Mouse (Mus musculus) MEL (cell line): ENCODE measurements around the gene Ntrk3. TPM values are rescaled to one million over a fixed set of nuclear protein-coding genes. Genes with fewer than 3 reads are reported as not detected.

Source experiments
- DNase-seq: peaks from one replicate; pipeline ENCODE4 v3.0.0; 2011; ENCODE audit warnings: low read depth, low spot score
- H3K27ac ChIP-seq: 2 replicates; pipeline ENCODE4 v1.5.1; 2012; ENCODE audit warnings: low read depth, mild to moderate bottlenecking, control low read depth, low read length, moderate library complexity; ENCODE audit not compliant: control insufficient read depth
- H3K27me3 ChIP-seq, 2 experiments: fragments of 150-350 bp in 1 of 2; sonication (generic) in 1 of 2; 2 replicates each; pipeline ENCODE4 v1.6.1; 2012; ENCODE audit warnings: low read length in 2 of 2, mild to moderate bottlenecking in 2 of 2, improper control_type of control experiment in 1 of 2, moderate library complexity in 1 of 2; ENCODE audit not compliant: insufficient read depth in 2 of 2, control insufficient read depth in 1 of 2
- H3K36me3 ChIP-seq, 2 experiments: 2 replicates each; pipeline ENCODE4 v1.6.1; 2012 to 2014; ENCODE audit warnings: low read length in 2 of 2, improper control_type of control experiment in 1 of 2, inconsistent platforms in 1 of 2, mild to moderate bottlenecking in 1 of 2; ENCODE audit not compliant: insufficient read depth in 2 of 2, control insufficient read depth in 1 of 2
- H3K4me1 ChIP-seq, 2 experiments: fragments of 150-350 bp in 1 of 2; sonication (generic) in 1 of 2; 2 replicates each; pipeline ENCODE4 v1.6.1; 2012; ENCODE audit warnings: low read length in 2 of 2, improper control_type of control experiment in 1 of 2, mild to moderate bottlenecking in 1 of 2; ENCODE audit not compliant: insufficient read depth in 2 of 2, control insufficient read depth in 1 of 2
- H3K4me3 ChIP-seq, 2 experiments: fragments of 150-350 bp in 1 of 2; sonication (generic) in 1 of 2; 2 replicates each; pipeline ENCODE4 v1.5.1; 2012; ENCODE audit warnings: low read depth in 2 of 2, low read length in 2 of 2, mild to moderate bottlenecking in 2 of 2, moderate library complexity in 2 of 2, control low read depth in 1 of 2, improper control_type of control experiment in 1 of 2; ENCODE audit not compliant: control insufficient read depth in 1 of 2, insufficient read depth in 1 of 2
- H3K79me2 ChIP-seq: 2 replicates; pipeline ENCODE4 v1.6.1; 2012; ENCODE audit warnings: mild to moderate bottlenecking, low read length, moderate library complexity; ENCODE audit not compliant: control insufficient read depth, poor library complexity, insufficient read depth
- H3K9ac ChIP-seq: 2 replicates; pipeline ENCODE4 v1.6.1; 2012; ENCODE audit warnings: low read depth, mild to moderate bottlenecking, control low read depth, low read length, moderate library complexity; ENCODE audit not compliant: control insufficient read depth, poor library complexity, severe bottlenecking
- H3K9me3 ChIP-seq: fragments of 150-350 bp; sonication (generic); replicated peaks from 2 replicates; pipeline ENCODE4 v1.6.1; 2012; ENCODE audit warnings: mild to moderate bottlenecking, low read length, improper control_type of control experiment, moderate library complexity; ENCODE audit not compliant: insufficient read depth
- CTCF ChIP-seq, 3 experiments: IDR thresholded peaks in 2 of 3; conservative IDR thresholded peaks in 1 of 3; 2 replicates each; pipeline ENCODE4 v1.5.1; 2011 to 2012; ENCODE audit warnings: low read length in 3 of 3, low read depth in 2 of 3, mild to moderate bottlenecking in 2 of 3, improper control_type of control experiment in 1 of 3, inconsistent platforms in 1 of 3, mixed read lengths in 1 of 3, moderate library complexity in 1 of 3; ENCODE audit not compliant: control insufficient read depth in 1 of 3, insufficient read depth in 1 of 3, poor library complexity in 1 of 3, severe bottlenecking in 1 of 3
- E2F4 ChIP-seq: IDR thresholded peaks from 2 replicates; pipeline ENCODE4 v1.6.1; 2011; ENCODE audit warnings: low read depth, low read length, improper control_type of control experiment, borderline replicate concordance
- ELF1 ChIP-seq: IDR thresholded peaks from 2 replicates; pipeline ENCODE4 v1.6.1; 2014; ENCODE audit warnings: low read depth, mild to moderate bottlenecking, inconsistent platforms, low read length, improper control_type of control experiment, moderate library complexity
- GATA1 ChIP-seq: IDR thresholded peaks from 2 replicates; pipeline ENCODE4 v1.6.1; 2011; ENCODE audit warnings: low read depth, low read length, improper control_type of control experiment
- JUND ChIP-seq: IDR thresholded peaks from 2 replicates; pipeline ENCODE4 v1.6.1; 2011; ENCODE audit warnings: low read depth, mild to moderate bottlenecking, improper control_type of control experiment, low read length
- KAT2A ChIP-seq: conservative IDR thresholded peaks from 2 replicates; pipeline ENCODE4 v1.6.1; 2012; ENCODE audit warnings: low read depth, low read length, improper control_type of control experiment, inconsistent platforms
- NRF1 ChIP-seq: IDR thresholded peaks from 2 replicates; pipeline ENCODE4 v1.6.1; 2014; ENCODE audit warnings: low read depth, mild to moderate bottlenecking, inconsistent platforms, low read length, improper control_type of control experiment, moderate library complexity; ENCODE audit not compliant: poor library complexity, insufficient read depth, severe bottlenecking
- POLR2AphosphoS2 ChIP-seq: IDR thresholded peaks from 2 replicates; pipeline ENCODE4 v1.6.1; 2011; ENCODE audit warnings: low read length, improper control_type of control experiment
- SMC3 ChIP-seq: IDR thresholded peaks from 2 replicates; pipeline ENCODE4 v1.6.1; 2011; ENCODE audit warnings: low read depth, low read length, improper control_type of control experiment
- UBTF ChIP-seq: IDR thresholded peaks from 2 replicates; pipeline ENCODE4 v1.6.1; 2012; ENCODE audit warnings: low read depth, mild to moderate bottlenecking, inconsistent platforms, low read length, improper control_type of control experiment, moderate library complexity, borderline replicate concordance; ENCODE audit not compliant: insufficient read depth
- ZC3H11A ChIP-seq: IDR thresholded peaks from 2 replicates; pipeline ENCODE4 v1.6.1; 2012; ENCODE audit warnings: low read depth, mild to moderate bottlenecking, inconsistent platforms, low read length, improper control_type of control experiment
- ZKSCAN1 ChIP-seq: IDR thresholded peaks from 2 replicates; pipeline ENCODE4 v1.6.1; 2012; ENCODE audit warnings: low read depth, mild to moderate bottlenecking, inconsistent platforms, low read length, improper control_type of control experiment, moderate library complexity
- ZMIZ1 ChIP-seq: IDR thresholded peaks from 2 replicates; pipeline ENCODE4 v1.6.1; 2012; ENCODE audit warnings: low read depth, mild to moderate bottlenecking, inconsistent platforms, low read length, improper control_type of control experiment, moderate library complexity
- polyA plus RNA-seq, 2 experiments: library from polyadenylated mRNA; stranded (reverse) in 1 of 2; unstranded in 1 of 2; fragments of >175 nt in 1 of 2; fragments of >200 nt in 1 of 2; gene quantifications; 2 replicates each; pipeline versions ENCODE4 v1.2.1 to v1.2.4; 2012; ENCODE audit warnings: low replicate concordance in 2 of 2, low read depth in 1 of 2; ENCODE audit not compliant: insufficient read length in 2 of 2, insufficient read depth in 1 of 2, missing spikeins in 1 of 2
- total RNA-seq: library from RNA; depleted of rRNA; stranded (reverse); fragments of 300-350 nt; gene quantifications from 2 replicates; pipeline ENCODE4 v1.2.3, GENCODE M21; 2012

Ntrk3 gene
- total and polyA plus RNA-seq, 3 experiments = 0.04 TPM; not detected in 2

DNA sequence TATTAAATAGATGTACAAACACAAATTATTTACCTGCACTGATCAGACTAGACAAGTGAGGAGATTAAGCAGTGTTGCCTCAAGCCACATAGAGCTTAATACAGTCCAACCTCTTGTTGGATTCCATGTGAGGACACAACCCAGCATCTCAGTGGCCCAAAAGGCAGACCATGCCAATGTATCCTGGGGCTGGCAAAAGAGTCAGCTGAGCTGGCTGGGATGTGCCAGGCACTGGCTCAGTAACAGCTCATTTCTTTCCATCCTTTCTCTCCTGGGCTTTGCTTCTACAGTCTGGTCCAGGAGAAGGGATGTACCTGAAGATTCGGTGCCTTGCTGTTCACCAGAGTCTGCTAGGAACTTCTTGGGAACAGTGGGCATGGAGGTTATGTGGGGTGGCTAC lies 266.5 kb downstream of the Ntrk3 start:
- H3K79me2 ChIP-seq = no peaks in the 10 kb centered on the region
- no peaks in the 10 kb centered on the region for H3K4me1 ChIP-seq
- H3K4me3 ChIP-seq = no peak overlapping the region
- no peak overlapping the region for H3K27ac ChIP-seq
- H3K36me3 ChIP-seq = no peaks in the 10 kb centered on the region
- no peaks in the 10 kb centered on the region for H3K27me3 ChIP-seq
- H3K9me3 ChIP-seq = no peaks in the 10 kb centered on the region
- TF ChIP-seq E2F4 (no peak), JUND (no peak), ZKSCAN1 (no peak), KAT2A (no peak), ELF1 (no peak), ZC3H11A (no peak)
- no peak for DNase-seq
- H3K9ac ChIP-seq = no peak overlapping the region

GRCm38 (mm10) chr7:78462605-78463004 lies 275.2 kb downstream of the Ntrk3 start:
- Histone ChIP-seq H3K9ac (no peak overlapping the region), H3K27me3 (no peaks in the 10 kb centered on the region), H3K36me3 (no peaks in the 10 kb centered on the region)

GRCm38 (mm10) chr7:78459021-78459420 lies 278.8 kb downstream of the Ntrk3 start:
- no peak overlapping the region for H3K4me3 ChIP-seq
- TF ChIP-seq SMC3 (no peak), NRF1 (no peak), ZMIZ1 (no peak), UBTF (no peak), ZC3H11A (no peak)
- no peaks in the 10 kb centered on the region for H3K27me3 ChIP-seq
- no peak overlapping the region for H3K27ac ChIP-seq
- H3K9ac ChIP-seq = no peak overlapping the region
- no peak for DNase-seq
- no peaks in the 10 kb centered on the region for H3K4me1 ChIP-seq
- no peaks in the 10 kb centered on the region for H3K79me2 ChIP-seq
- no peaks in the 10 kb centered on the region for H3K9me3 ChIP-seq
- no peaks in the 10 kb centered on the region for H3K36me3 ChIP-seq

More at GRCm38 (mm10) chr7:78462605-78463004, 275.2 kb downstream of the Ntrk3 start:
- Histone ChIP-seq H3K9me3 (no peaks in the 10 kb centered on the region), H3K4me1 (no peaks in the 10 kb centered on the region), H3K79me2 (no peaks in the 10 kb centered on the region), H3K27ac (no peak overlapping the region), H3K4me3 (no peak overlapping the region)
- DNase-seq = no peak
- no peak for TF ChIP-seq SMC3
- no peak for TF ChIP-seq CTCF (IDR thresholded peaks at IDR 0.05 in 2 of 3, conservative IDR thresholded peaks at IDR 0.05 in 1 of 3; ENCODE audit: control insufficient read depth in 1 of 3, insufficient read depth in 1 of 3, low read depth in 2 of 3, low read length in 3 of 3, poor library complexity in 1 of 3, severe bottlenecking in 1 of 3)
- no peak for TF ChIP-seq POLR2AphosphoS2
- no peak for TF ChIP-seq GATA1
- TF ChIP-seq, all 39 proteins: peak for 0
